Mouse (Mus musculus) CH12.LX (cell line): Measurements from ENCODE around the gene Zdhhc12. TPM values are rescaled to one million over a fixed set of nuclear protein-coding genes. Genes with fewer than 3 reads are reported as not detected.

Source experiments
- DNase-seq: peaks from one replicate; pipeline ENCODE4 v3.0.0-alpha.2; 2013; ENCODE audit errors: extremely low read depth
- H3K27ac ChIP-seq: 2 replicates; pipeline ENCODE4 v1.5.1; 2012; ENCODE audit warnings: low read depth, mild to moderate bottlenecking, control low read depth, moderate library complexity; ENCODE audit not compliant: insufficient read depth
- H3K27me3 ChIP-seq: replicated peaks from 2 replicates; pipeline ENCODE3; 2012; ENCODE audit warnings: inconsistent platforms
- H3K36me3 ChIP-seq, 2 experiments: replicated peaks in 1 of 2; 2 replicates each; pipeline versions ENCODE3 to v1.6.1; 2012; ENCODE audit warnings: inconsistent platforms in 1 of 2, low read length in 1 of 2, mild to moderate bottlenecking in 1 of 2, mixed read lengths in 1 of 2, moderate library complexity in 1 of 2; ENCODE audit not compliant: control insufficient read depth in 1 of 2, insufficient read depth in 1 of 2
- H3K4me1 ChIP-seq, 2 experiments: 2 replicates each; pipeline ENCODE4 v1.6.1; 2012; ENCODE audit warnings: inconsistent platforms in 1 of 2, moderate library complexity in 1 of 2; ENCODE audit not compliant: insufficient read depth in 2 of 2, control insufficient read depth in 1 of 2
- H3K4me2 ChIP-seq: 2 replicates; pipeline ENCODE4 v1.6.1; 2012; ENCODE audit warnings: low read depth, mild to moderate bottlenecking, control low read depth; ENCODE audit not compliant: poor library complexity, insufficient read depth, severe bottlenecking
- H3K4me3 ChIP-seq, 3 experiments: fragments of 150-350 bp in 1 of 3; sonication (generic) in 1 of 3; replicated peaks in 1 of 3; 2 replicates each; pipeline versions ENCODE3 to v1.5.1; 2011 to 2012; ENCODE audit warnings: low read depth in 2 of 3, low read length in 2 of 3, mild to moderate bottlenecking in 2 of 3, moderate library complexity in 2 of 3, control low read depth in 1 of 3, improper control_type of control experiment in 1 of 3, inconsistent platforms in 1 of 3, mixed read lengths in 1 of 3; ENCODE audit not compliant: poor library complexity in 1 of 3
- H3K79me2 ChIP-seq: replicated peaks from 2 replicates; pipeline ENCODE4 v1.6.1; 2012; ENCODE audit warnings: mild to moderate bottlenecking, moderate library complexity; ENCODE audit not compliant: control insufficient read depth, poor library complexity, insufficient read depth, severe bottlenecking; ENCODE audit errors: extremely low read depth
- H3K9ac ChIP-seq: 2 replicates; pipeline ENCODE4 v1.6.1; 2012; ENCODE audit warnings: low read depth, mild to moderate bottlenecking, control low read depth, moderate library complexity; ENCODE audit not compliant: insufficient read depth
- H3K9me3 ChIP-seq: replicated peaks from 2 replicates; pipeline ENCODE3; 2012; ENCODE audit warnings: low read length, inconsistent platforms, mixed read lengths
- BHLHE40 ChIP-seq: IDR thresholded peaks from 2 replicates; pipeline ENCODE4 v1.6.1; 2011; ENCODE audit warnings: mild to moderate bottlenecking, low read depth, low read length, improper control_type of control experiment
- CHD1 ChIP-seq: IDR thresholded peaks from 2 replicates; pipeline ENCODE4 v1.6.1; 2012; ENCODE audit warnings: low read depth, low read length, improper control_type of control experiment, inconsistent platforms
- CHD2 ChIP-seq: IDR thresholded peaks from 2 replicates; pipeline ENCODE4 v1.6.1; 2011; ENCODE audit warnings: low read length, improper control_type of control experiment
- CTCF ChIP-seq, 2 experiments: IDR thresholded peaks in 1 of 2; conservative IDR thresholded peaks in 1 of 2; 2 replicates each; pipeline ENCODE4 v1.5.1; 2011 to 2012; ENCODE audit warnings: low read depth in 2 of 2, low read length in 2 of 2, improper control_type of control experiment in 1 of 2, inconsistent platforms in 1 of 2, mild to moderate bottlenecking in 1 of 2, moderate library complexity in 1 of 2
- ELF1 ChIP-seq: IDR thresholded peaks from 2 replicates; pipeline ENCODE4 v1.6.1; 2014; ENCODE audit warnings: low read depth, mild to moderate bottlenecking, inconsistent platforms, low read length, improper control_type of control experiment
- GABPA ChIP-seq: IDR thresholded peaks from 2 replicates; pipeline ENCODE4 v1.6.1; 2012; ENCODE audit warnings: low read depth, low read length, improper control_type of control experiment, inconsistent platforms; ENCODE audit not compliant: insufficient replicate concordance
- JUN ChIP-seq: IDR thresholded peaks from 2 replicates; pipeline ENCODE4 v1.6.1; 2011; ENCODE audit warnings: low read depth, mild to moderate bottlenecking, low read length, improper control_type of control experiment, moderate library complexity; ENCODE audit not compliant: insufficient read depth
- JUND ChIP-seq: conservative IDR thresholded peaks from 2 replicates; pipeline ENCODE4 v1.6.1; 2011; ENCODE audit warnings: low read depth, low read length, improper control_type of control experiment
- KAT2A ChIP-seq: IDR thresholded peaks from 2 replicates; pipeline ENCODE4 v1.6.1; 2012; ENCODE audit warnings: low read length, improper control_type of control experiment, inconsistent platforms; ENCODE audit not compliant: insufficient replicate concordance
- MAFK ChIP-seq: IDR thresholded peaks from 2 replicates; pipeline ENCODE4 v1.6.1; 2011; ENCODE audit warnings: low read length, improper control_type of control experiment; ENCODE audit not compliant: insufficient replicate concordance
- MAX ChIP-seq: IDR thresholded peaks from 2 replicates; pipeline ENCODE4 v1.6.1; 2011; ENCODE audit warnings: low read length, improper control_type of control experiment
- MAZ ChIP-seq: IDR thresholded peaks from 2 replicates; pipeline ENCODE4 v1.6.1; 2012; ENCODE audit warnings: low read depth, mild to moderate bottlenecking, inconsistent platforms, low read length, improper control_type of control experiment, moderate library complexity
- MXI1 ChIP-seq: IDR thresholded peaks from 2 replicates; pipeline ENCODE4 v1.6.1; 2011; ENCODE audit warnings: mild to moderate bottlenecking, low read depth, low read length, improper control_type of control experiment
- MYC ChIP-seq: IDR thresholded peaks from 2 replicates; pipeline ENCODE4 v1.6.1; 2011; ENCODE audit warnings: low read depth, mild to moderate bottlenecking, improper control_type of control experiment, low read length
- NELFE ChIP-seq: IDR thresholded peaks from 2 replicates; pipeline ENCODE4 v1.6.1; 2011; ENCODE audit warnings: low read depth, low read length, improper control_type of control experiment
- NRF1 ChIP-seq: IDR thresholded peaks from 2 replicates; pipeline ENCODE4 v1.6.1; 2014; ENCODE audit warnings: low read depth, mild to moderate bottlenecking, inconsistent platforms, low read length, improper control_type of control experiment, moderate library complexity
- POLR2A ChIP-seq: IDR thresholded peaks from 2 replicates; pipeline ENCODE4 v1.6.1; 2011; ENCODE audit warnings: low read depth, mild to moderate bottlenecking, improper control_type of control experiment, low read length
- POLR2AphosphoS2 ChIP-seq: IDR thresholded peaks from 2 replicates; pipeline ENCODE4 v1.6.1; 2011; ENCODE audit warnings: low read depth, low read length, improper control_type of control experiment
- RCOR1 ChIP-seq: conservative IDR thresholded peaks from 2 replicates; pipeline ENCODE4 v1.6.1; 2012; ENCODE audit warnings: low read depth, mild to moderate bottlenecking, inconsistent platforms, low read length, improper control_type of control experiment
- SIN3A ChIP-seq: IDR thresholded peaks from 2 replicates; pipeline ENCODE4 v1.6.1; 2012; ENCODE audit warnings: low read length, improper control_type of control experiment, inconsistent platforms
- SMC3 ChIP-seq: IDR thresholded peaks from 2 replicates; pipeline ENCODE4 v1.6.1; 2011; ENCODE audit warnings: low read depth, low read length, improper control_type of control experiment
- TBP ChIP-seq: conservative IDR thresholded peaks from 2 replicates; pipeline ENCODE4 v1.6.1; 2011; ENCODE audit warnings: low read depth, low read length, improper control_type of control experiment
- UBTF ChIP-seq: IDR thresholded peaks from 2 replicates; pipeline ENCODE4 v1.6.1; 2012; ENCODE audit warnings: low read depth, mild to moderate bottlenecking, inconsistent platforms, low read length, improper control_type of control experiment, moderate library complexity
- USF1 ChIP-seq: IDR thresholded peaks from 2 replicates; pipeline ENCODE4 v1.6.1; 2014; ENCODE audit warnings: low read depth, mild to moderate bottlenecking, inconsistent platforms, low read length, improper control_type of control experiment
- USF2 ChIP-seq: conservative IDR thresholded peaks from 2 replicates; pipeline ENCODE4 v1.6.1; 2011; ENCODE audit warnings: low read depth, low read length, improper control_type of control experiment
- ZKSCAN1 ChIP-seq: IDR thresholded peaks from 2 replicates; pipeline ENCODE4 v1.6.1; 2012; ENCODE audit warnings: low read depth, inconsistent platforms, low read length, improper control_type of control experiment, borderline replicate concordance
- ZNF384 ChIP-seq: IDR thresholded peaks from 2 replicates; pipeline ENCODE4 v1.6.1; 2012; ENCODE audit warnings: low read depth, low read length, improper control_type of control experiment, inconsistent platforms
- dilution Hi-C: fragments of 300-500 bp; cut with MboI; formaldehyde crosslinking; loops from 2 replicates; pipeline ENCODE4 v1.14.3; 2020; ENCODE audit warnings: low sequenced_read_pairs; ENCODE audit not compliant: extremely low pct_unique_long_range_greater_than_20kb, extremely low pct_ligation_motif_present
- in situ Hi-C: fragments of 300-500 bp; cut with MboI; formaldehyde crosslinking; loops from 3 replicates; pipeline ENCODE4 v1.14.3; 2019; ENCODE audit warnings: low sequenced_read_pairs, low pct_ligation_motif_present, low pct_unique_long_range_greater_than_20kb, mixed read lengths
- polyA plus RNA-seq: library from polyadenylated mRNA; unstranded; fragments of >175 nt; gene quantifications from 2 replicates; pipeline ENCODE4 v1.2.1, GENCODE M21; 2012; ENCODE audit warnings: low read depth; ENCODE audit not compliant: insufficient read length
- total RNA-seq, 2 experiments: library from RNA; depleted of rRNA; stranded (reverse); fragments of 300-350 nt in 1 of 2; fragments of >200 nt in 1 of 2; gene quantifications; 2 replicates each; pipeline ENCODE4 v1.2.3; 2012 to 2014

Zdhhc12 gene
- total and polyA plus RNA-seq, 3 experiments: 15.6 to 42.8 (median 36.5) TPM

DNA sequence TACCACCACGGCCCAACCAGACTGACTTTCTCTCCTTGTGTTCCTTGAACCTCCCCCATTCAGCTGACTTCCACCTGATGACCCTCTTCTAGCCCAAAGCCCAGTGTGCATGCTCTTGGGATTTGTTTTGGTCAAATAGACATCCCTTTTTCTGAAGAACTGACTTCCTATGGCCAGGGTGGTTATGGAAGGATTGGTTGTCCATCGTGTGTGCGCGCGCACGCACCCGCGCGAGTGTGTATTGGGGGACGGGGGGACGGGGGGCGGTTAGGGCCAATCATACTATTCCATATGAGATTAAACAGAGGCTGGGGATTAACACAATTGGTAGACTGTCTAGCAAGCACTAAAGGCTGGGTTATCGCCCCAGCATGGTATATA, 750 bp upstream of the Zdhhc12 start:
- H3K27me3 ChIP-seq: no peaks in the 10 kb centered on the region
- H3K9ac ChIP-seq: peak overlapping the region; percentile 56
- H3K9me3 ChIP-seq: no peaks in the 10 kb centered on the region
- H3K36me3 ChIP-seq: peaks cover 26 to 66% of the 10 kb centered on the region in 2 experiments
- no peak for TF ChIP-seq CTCF (conservative IDR thresholded peaks at IDR 0.05 in 1 of 2, IDR thresholded peaks at IDR 0.05 in 1 of 2; ENCODE audit: low read depth in 2 of 2, low read length in 2 of 2)
- no peak for TF ChIP-seq NELFE
- TF ChIP-seq MXI1: peak; percentile 35; the same call in 1 of the 2 replicates
- no peak for TF ChIP-seq POLR2AphosphoS2
- peak; percentile 64 for TF ChIP-seq NRF1
- no peak for TF ChIP-seq CHD1
- no peak for TF ChIP-seq MAZ
- no peak for TF ChIP-seq JUN
- TF ChIP-seq ELF1: no peak
- no peak for TF ChIP-seq JUND
- TF ChIP-seq UBTF: no peak
- TF ChIP-seq ZKSCAN1: no peak
- no peak for TF ChIP-seq MYC
- TF ChIP-seq TBP: peak; percentile 8; the same call in 1 of the 2 replicates
- no peak for TF ChIP-seq GABPA
- TF ChIP-seq ZNF384: no peak
- no peak; the same call in 1 of the 2 replicates for TF ChIP-seq POLR2A
- TF ChIP-seq MAX: no peak
- no peak for TF ChIP-seq KAT2A
- TF ChIP-seq MAFK: no peak
- TF ChIP-seq USF1: no peak
- TF ChIP-seq USF2: no peak
- TF ChIP-seq BHLHE40: no peak
- TF ChIP-seq RCOR1: no peak
- TF ChIP-seq SMC3: no peak
- no peak for TF ChIP-seq CHD2
- no peak for TF ChIP-seq SIN3A
- H3K4me3 ChIP-seq: peak overlapping the region; percentile 71 to 88 (median 80)
- H3K79me2 ChIP-seq: peaks cover 3% of the 10 kb centered on the region; the same call in 1 of the 2 replicates
- peak overlapping the region; percentile 85 for H3K4me2 ChIP-seq
- H3K4me1 ChIP-seq: peaks cover 22 to 45% of the 10 kb centered on the region in 2 experiments
- peak; percentile 60 for DNase-seq
- dilution Hi-C loops: no loop called here
- peak overlapping the region; percentile 25; the same call in 1 of the 2 replicates for H3K27ac ChIP-seq
- in situ Hi-C loops: no loop called here
